Mouse (Mus musculus) thymus, adult 2 months (tissue): ENCODE measurements around the gene En1. TPM values are rescaled to one million over a fixed set of nuclear protein-coding genes. Genes with fewer than 3 reads are reported as not detected.

ENCODE experiments used
- DNase-seq: peaks from one replicate; pipeline ENCODE4 v3.0.0; 2021
- H3K27ac ChIP-seq: fragments of 200-500 bp; 2 replicates; pipeline ENCODE4 v1.5.1; 2012; ENCODE audit warnings: low read length, control low read depth; ENCODE audit not compliant: control insufficient read depth, insufficient read depth
- H3K27me3 ChIP-seq: fragments of 200-500 bp; 2 replicates; pipeline ENCODE4 v1.6.1; 2012; ENCODE audit warnings: mild to moderate bottlenecking, low read length, moderate library complexity, mixed read lengths; ENCODE audit not compliant: control insufficient read depth, insufficient read depth
- H3K36me3 ChIP-seq: fragments of 200-500 bp; 2 replicates; pipeline ENCODE4 v1.6.1; 2012; ENCODE audit warnings: mild to moderate bottlenecking, low read length, moderate library complexity; ENCODE audit not compliant: control insufficient read depth, insufficient read depth
- H3K4me1 ChIP-seq: fragments of 200-500 bp; replicated peaks from 2 replicates; pipeline ENCODE4 v1.6.1; 2012; ENCODE audit warnings: low read length; ENCODE audit not compliant: control insufficient read depth, insufficient read depth
- H3K4me3 ChIP-seq: fragments of 200-500 bp; 2 replicates; pipeline ENCODE4 v1.5.1; 2012; ENCODE audit warnings: mild to moderate bottlenecking, low read length, control low read depth, moderate library complexity; ENCODE audit not compliant: control insufficient read depth, insufficient read depth
- CTCF ChIP-seq: fragments of 200-500 bp; IDR thresholded peaks from 2 replicates; pipeline ENCODE4 v1.5.1; 2012; ENCODE audit warnings: mild to moderate bottlenecking, control low read depth, low read length, moderate library complexity, borderline replicate concordance; ENCODE audit not compliant: control insufficient read depth, poor library complexity, insufficient read depth; ENCODE audit errors: extremely low read depth
- POLR2A ChIP-seq: fragments of 200-500 bp; IDR thresholded peaks from 2 replicates; pipeline ENCODE4 v1.6.1; 2012; ENCODE audit warnings: mild to moderate bottlenecking, low read length, control low read depth, moderate library complexity; ENCODE audit not compliant: control insufficient read depth, poor library complexity, insufficient read depth; ENCODE audit errors: extremely low read depth
- WGBS: fragments of 180-500 bp; shearing (Covaris S2); methylation state at CpG from one replicate; pipeline ENCODE4 v1.1.7; 2018; 5-methylcytosine and 5-hydroxymethylcytosine counted together
- polyA plus RNA-seq: library from polyadenylated mRNA; depleted of rRNA; stranded (reverse); fragments of >200 nt; gene quantifications from 2 replicates; pipeline ENCODE4 v1.2.3, GENCODE M21; 2012

The En1 gene
- polyA plus RNA-seq, 1 experiment, result 0.07 TPM

DNA sequence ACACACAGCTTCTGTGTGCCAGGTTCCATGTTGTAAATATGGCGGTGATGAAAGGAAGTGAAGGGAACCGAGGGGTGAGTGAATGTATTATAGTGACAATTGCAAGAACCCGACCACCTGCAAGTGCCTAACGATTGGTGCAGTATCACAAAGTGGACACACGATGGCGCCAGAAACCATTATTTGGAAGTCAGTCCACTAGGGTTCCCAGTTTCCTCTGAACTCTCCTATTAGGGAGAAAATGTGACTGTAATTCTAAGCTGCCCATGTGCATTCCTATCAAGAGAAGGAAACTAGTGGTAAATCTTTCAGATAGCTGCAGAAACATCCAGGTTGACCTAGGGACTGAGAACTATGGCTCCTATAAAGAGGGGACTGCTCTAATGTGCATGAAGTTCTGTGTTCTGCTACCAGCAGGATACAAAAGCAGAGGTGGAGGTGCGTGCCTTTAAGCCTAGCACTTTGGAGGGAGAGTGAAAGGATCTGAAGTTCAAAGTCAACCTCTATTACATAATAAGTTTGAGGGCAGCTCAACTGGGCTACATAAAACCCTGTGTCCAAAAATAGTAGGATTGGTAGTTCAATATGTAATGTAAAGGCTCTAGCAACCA lies 15.6 kb upstream of the En1 start:
- Histone ChIP-seq H3K27ac (no peak overlapping the region), H3K4me1 (no peaks in the 10 kb centered on the region), H3K4me3 (no peak overlapping the region), H3K36me3 (no peaks in the 10 kb centered on the region), H3K27me3 (no peaks in the 10 kb centered on the region)
- DNase-seq, result peak; percentile 35
- WGBS, result 14% methylated on average over 7 of the region's 7 CpGs
- no peak for TF ChIP-seq POLR2A
- TF ChIP-seq CTCF, result no peak

- Histone ChIP-seq H3K4me1 (no peaks in the 10 kb centered on the region), H3K4me3 (no peak overlapping the region), H3K27ac (no peak overlapping the region), H3K36me3 (no peaks in the 10 kb centered on the region), H3K27me3 (no peaks in the 10 kb centered on the region)
- 35% methylated on average over 9 of the region's 12 CpGs for WGBS
- DNase-seq, result no peak
- TF ChIP-seq POLR2A (no peak), CTCF (no peak)
Observed at GRCm38 (mm10) chr1:120587431-120587830, 14.8 kb upstream of the En1 start.

DNA sequence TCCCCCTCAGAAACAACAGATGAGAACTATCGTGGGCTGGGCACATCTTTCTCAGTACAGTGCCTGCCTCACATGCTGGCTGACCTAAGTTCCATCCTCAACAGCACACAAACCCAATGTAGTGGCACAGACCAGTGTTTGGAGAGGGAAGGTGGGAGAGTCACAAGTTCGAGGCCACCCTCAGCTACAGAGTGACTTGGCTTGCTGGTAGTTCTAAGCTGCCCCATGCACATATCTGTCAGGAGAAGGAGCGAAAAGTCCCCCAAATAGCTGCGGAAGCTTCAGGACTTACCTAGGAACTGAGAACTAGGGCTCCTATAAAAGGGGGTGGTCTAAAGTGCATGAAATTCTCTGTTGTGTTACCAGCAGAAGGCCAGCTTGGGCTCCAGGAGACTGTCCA lies 14.3 kb upstream of the En1 start:
- TF ChIP-seq POLR2A (no peak), CTCF (no peak)
- H3K27me3 ChIP-seq, result no peaks in the 10 kb centered on the region
- WGBS, result 90% methylated on average over 4 of the region's 4 CpGs
- H3K4me3 ChIP-seq, result no peak overlapping the region
- no peak overlapping the region for H3K27ac ChIP-seq
- H3K4me1 ChIP-seq, result no peaks in the 10 kb centered on the region
- no peak for DNase-seq
- H3K36me3 ChIP-seq, result no peaks in the 10 kb centered on the region

- Histone ChIP-seq H3K36me3 (no peaks in the 10 kb centered on the region), H3K27me3 (no peaks in the 10 kb centered on the region), H3K4me1 (no peaks in the 10 kb centered on the region), H3K27ac (no peak overlapping the region), H3K4me3 (no peak overlapping the region)
- no peak for DNase-seq
- WGBS, result 50% methylated on average over 6 of the region's 6 CpGs
- no peak for TF ChIP-seq CTCF
- no peak for TF ChIP-seq POLR2A
Observed at GRCm38 (mm10) chr1:120588362-120589027, 13.7 kb upstream of the En1 start.

DNA sequence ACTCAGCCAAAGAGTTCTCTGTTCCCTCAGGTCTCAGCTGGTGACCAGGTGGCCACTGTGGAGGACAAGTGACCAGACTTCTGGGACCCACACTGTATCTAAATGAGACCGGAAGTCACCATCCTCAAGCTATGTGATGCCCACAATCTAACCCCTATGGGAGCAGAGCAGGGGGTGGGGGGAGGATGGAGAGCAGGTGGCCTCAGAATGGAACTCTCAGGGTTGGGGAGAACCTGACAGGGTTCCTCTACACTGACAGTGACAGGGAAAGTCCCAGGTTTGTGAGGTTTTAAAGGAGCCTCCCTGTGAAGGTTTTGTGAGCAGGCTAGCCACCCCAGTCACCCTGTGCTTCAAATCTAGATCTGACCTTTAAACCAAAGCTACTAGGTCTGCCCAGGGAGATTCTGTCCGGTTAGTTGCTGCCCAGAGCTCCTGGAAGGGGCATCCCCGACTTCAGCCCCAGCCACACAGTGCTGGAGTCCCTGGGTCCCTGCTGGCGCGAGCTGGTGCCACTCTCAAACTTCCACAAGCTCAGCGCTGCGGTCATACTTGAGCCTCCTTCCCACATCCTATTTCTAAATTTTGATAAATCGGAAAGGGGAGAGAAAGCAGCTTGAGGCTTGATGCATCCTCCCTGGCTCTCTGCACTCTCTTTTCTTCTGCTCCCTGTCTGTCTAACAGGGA lies 8.8 kb upstream of the En1 start:
- Histone ChIP-seq H3K27ac (no peak overlapping the region), H3K27me3 (peaks cover 4% of the 10 kb centered on the region; the same call in 1 of the 2 replicates), H3K4me3 (no peak overlapping the region), H3K36me3 (no peaks in the 10 kb centered on the region), H3K4me1 (no peaks in the 10 kb centered on the region)
- no peak for DNase-seq
- WGBS, result 13% methylated on average over 8 of the region's 8 CpGs
- TF ChIP-seq CTCF, result no peak
- TF ChIP-seq POLR2A, result no peak

DNA sequence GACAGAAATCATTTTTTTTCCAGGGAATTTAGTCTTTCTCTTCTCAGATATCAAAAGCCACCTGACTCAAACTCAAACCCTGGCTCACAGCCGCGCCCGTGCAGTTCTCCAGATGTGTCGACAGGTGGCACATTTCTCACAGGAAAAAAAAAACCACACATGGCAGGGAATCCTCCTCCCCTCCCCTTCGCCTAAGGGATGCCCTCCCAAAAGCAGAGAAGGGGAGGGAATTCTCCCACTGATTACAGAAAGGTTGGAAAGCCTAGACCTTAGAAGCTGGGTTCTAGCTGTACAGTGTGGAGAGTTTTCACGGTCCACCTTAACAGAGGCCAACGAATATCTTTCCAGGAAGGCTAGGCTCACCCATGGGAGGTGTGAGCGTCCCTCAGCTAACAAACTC lies 7.6 kb upstream of the En1 start:
- Histone ChIP-seq H3K4me3 (no peak overlapping the region), H3K27me3 (peaks cover 6% of the 10 kb centered on the region; the same call in 1 of the 2 replicates), H3K36me3 (no peaks in the 10 kb centered on the region), H3K27ac (no peak overlapping the region), H3K4me1 (no peaks in the 10 kb centered on the region)
- no peak for DNase-seq
- no peak for TF ChIP-seq POLR2A
- no peak for TF ChIP-seq CTCF
- 4% methylated on average over 8 of the region's 8 CpGs for WGBS
